Mouse (Mus musculus) kidney, adult 2 months (tissue): ENCODE measurements around the gene Sik3.

ENCODE experiments used
- CTCF ChIP-seq: fragments of 200-500 bp; conservative IDR thresholded peaks from 2 replicates; pipeline ENCODE4 v1.5.1; 2011; ENCODE audit warnings: low read depth, mild to moderate bottlenecking, control low read depth, low read length, moderate library complexity, mixed read lengths; ENCODE audit not compliant: insufficient read depth, insufficient read length
- POLR2A ChIP-seq: fragments of 200-500 bp; IDR thresholded peaks from one replicate; pipeline ENCODE4 v1.6.1; 2011; ENCODE audit warnings: low read depth, low read length, control low read depth

GRCm38 (mm10) chr9:46018316-46018715 lies 5.7 kb downstream of the Sik3 start:
- TF ChIP-seq POLR2A (no peak), CTCF (no peak)
